Mouse (Mus musculus) kidney, postnatal 10 days (tissue): ENCODE results near the gene Mrpl58.
"Not testable (repeated sequence)": the region's sequence is repeated elsewhere in the genome, so short reads cannot be mapped to it uniquely, and the experiment has no call there.

Source experiments
- DNase-seq: peaks from one replicate; pipeline ENCODE4 v3.0.0; 2021; ENCODE audit warnings: mixed read lengths

Mrpl58 gene

GRCm38 (mm10) chr11:115383701-115384474, 19.7 kb upstream of the Mrpl58 start:
- DNase-seq: peak; percentile 77

GRCm38 (mm10) chr11:115384587-115384986, 19.0 kb upstream of the Mrpl58 start:
- peak; percentile 60 for DNase-seq

- not testable (repeated sequence) for DNase-seq
Observed at GRCm38 (mm10) chr11:115386859-115387258, 16.7 kb upstream of the Mrpl58 start.

- no peak for DNase-seq
Observed at GRCm38 (mm10) chr11:115391358-115391757, 12.2 kb upstream of the Mrpl58 start.

- DNase-seq: no peak
Observed at GRCm38 (mm10) chr11:115393721-115394325, 9.7 kb upstream of the Mrpl58 start.

GRCm38 (mm10) chr11:115398085-115398484, 5.5 kb upstream of the Mrpl58 start:
- DNase-seq: no peak

- no peak for DNase-seq
Observed at GRCm38 (mm10) chr11:115400126-115400525, 3.4 kb upstream of the Mrpl58 start.

GRCm38 (mm10) chr11:115400630-115401391, 2.7 kb upstream of the Mrpl58 start:
- DNase-seq: no peak

- no peak for DNase-seq
Observed at GRCm38 (mm10) chr11:115405723-115406122, 2.2 kb downstream of the Mrpl58 start.

GRCm38 (mm10) chr11:115406858-115407401, 3.4 kb downstream of the Mrpl58 start:
- DNase-seq: no peak

GRCm38 (mm10) chr11:115408266-115408920, 4.8 kb downstream of the Mrpl58 start:
- no peak for DNase-seq

GRCm38 (mm10) chr11:115409556-115409955, 6.0 kb downstream of the Mrpl58 start:
- DNase-seq: no peak

GRCm38 (mm10) chr11:115419531-115420237, 16.1 kb downstream of the Mrpl58 start, which contains the start of the genes Atp5h and Kctd2:
Atp5h (minus strand) TSS chr11:115419962.
Kctd2 (plus strand) TSS chr11:115420128.
- DNase-seq: peak; percentile 96

GRCm38 (mm10) chr11:115420336-115421190, 17.0 kb downstream of the Mrpl58 start:
- peak; percentile 80 for DNase-seq

GRCm38 (mm10) chr11:115421328-115421727, 17.8 kb downstream of the Mrpl58 start:
- DNase-seq: no peak

GRCm38 (mm10) chr11:115421972-115422371, 18.4 kb downstream of the Mrpl58 start:
- DNase-seq: no peak

- no peak for DNase-seq
Observed at GRCm38 (mm10) chr11:115423091-115423490, 19.5 kb downstream of the Mrpl58 start.

- no peak for DNase-seq
Observed at GRCm38 (mm10) chr11:115424666-115425065, 21.1 kb downstream of the Mrpl58 start.

GRCm38 (mm10) chr11:115425671-115426070, 22.1 kb downstream of the Mrpl58 start:
- no peak for DNase-seq

GRCm38 (mm10) chr11:115427482-115428331, 24.2 kb downstream of the Mrpl58 start:
- DNase-seq: peak; percentile 86
